Mouse (Mus musculus): ENCODE results near the gene 4921536K21Rik. TPM values are rescaled to one million over a fixed set of nuclear protein-coding genes. Genes with fewer than 3 reads are reported as not detected.
A peak's percentile ranks its signal among the peaks of the same experiment; 100 is the strongest.

4921536K21Rik gene
- polyA plus RNA-seq, 1 experiment from 2014 or later, result not detected

DNA sequence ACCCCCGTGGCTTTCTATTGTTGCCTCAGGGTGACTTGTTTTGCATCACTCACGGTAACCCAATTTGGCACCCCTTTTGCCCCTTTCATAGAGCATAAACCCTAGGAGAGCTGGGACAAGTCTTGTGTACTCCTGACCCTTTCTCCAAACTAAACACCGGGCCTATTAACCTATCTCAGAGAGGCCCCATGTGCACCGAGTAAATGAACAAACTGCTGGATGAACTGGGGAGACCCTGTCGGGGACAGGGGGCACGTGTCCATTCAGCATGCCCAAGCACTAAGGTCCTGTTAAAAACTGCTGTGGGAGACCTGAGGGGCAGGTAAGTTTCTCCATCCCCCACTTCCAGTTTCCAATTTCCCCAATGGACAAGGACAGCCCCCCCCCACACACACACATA is 36.0 kb upstream of the 4921536K21Rik start:
- WGBS, result 49% methylated on average over 6 of the region's 6 CpGs

DNA sequence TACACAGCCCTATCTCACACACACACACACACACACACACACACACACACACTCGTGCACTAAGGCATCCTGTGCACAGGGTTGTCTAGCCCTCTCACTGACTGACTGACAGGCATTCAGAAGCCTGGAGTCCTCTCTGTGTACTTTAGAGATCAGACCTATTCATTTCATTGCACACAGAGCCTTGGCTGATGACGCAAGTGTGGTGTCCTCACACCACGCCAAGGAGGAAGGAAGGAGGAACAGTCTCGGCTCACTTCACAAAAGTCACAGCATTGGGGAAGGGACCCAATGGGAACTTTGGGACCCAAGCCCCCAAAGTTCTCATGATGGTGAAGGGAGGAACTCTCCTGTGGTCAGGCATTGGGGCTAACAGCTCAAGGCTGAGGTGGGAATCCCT is 35.1 kb upstream of the 4921536K21Rik start:
- H3K9me3 ChIP-seq (ENCODE audit: control insufficient read depth, low read length), result no peaks in the 10 kb centered on the region
- no peak for ATAC-seq (ENCODE audit: insufficient number of reproducible peaks, insufficient read depth, low FRiP score, low read depth)
- H3K27me3 ChIP-seq (ENCODE audit: control insufficient read depth, insufficient read depth, low read length), result no peaks in the 10 kb centered on the region
- no peak overlapping the region for H3K27ac ChIP-seq (replicated peaks in 1 of 2; ENCODE audit: control insufficient read depth in 1 of 2, insufficient read depth in 1 of 2, low read depth in 2 of 2, low read length in 2 of 2)
- H3K36me3 ChIP-seq (ENCODE audit: control insufficient read depth, insufficient read depth, low read length), result peaks cover 23% of the 10 kb centered on the region
- H3K9ac ChIP-seq (ENCODE audit: low read length), result no peak overlapping the region
- H3K4me2 ChIP-seq (ENCODE audit: low read length), result no peak overlapping the region
- no peak overlapping the region for H3K4me3 ChIP-seq (ENCODE audit: control insufficient read depth in 1 of 2, insufficient read depth in 1 of 2, low read depth in 1 of 2, low read length in 2 of 2)
- 83% methylated on average over 4 of the region's 4 CpGs for WGBS
- H3K4me1 ChIP-seq (ENCODE audit: control insufficient read depth in 2 of 2, insufficient read depth in 2 of 2, low read length in 2 of 2), result peaks cover 6 to 14% of the 10 kb centered on the region in 2 experiments

More for the DNA sequence above, 36.0 kb upstream of the 4921536K21Rik start:
- Histone ChIP-seq H3K4me1 (ENCODE audit: control insufficient read depth in 2 of 2, insufficient read depth in 2 of 2, low read length in 2 of 2) (peaks cover 6 to 14% of the 10 kb centered on the region in 2 experiments), H3K27me3 (ENCODE audit: control insufficient read depth, insufficient read depth, low read length) (no peaks in the 10 kb centered on the region), H3K9me3 (ENCODE audit: control insufficient read depth, low read length) (no peaks in the 10 kb centered on the region), H3K9ac (ENCODE audit: low read length) (peak overlapping the region; percentile 74; the same call in 1 of the 2 replicates), H3K27ac (replicated peaks in 1 of 2; ENCODE audit: control insufficient read depth in 1 of 2, insufficient read depth in 1 of 2, low read depth in 2 of 2, low read length in 2 of 2) (no peak overlapping the region), H3K4me3 (ENCODE audit: control insufficient read depth in 1 of 2, insufficient read depth in 1 of 2, low read depth in 1 of 2, low read length in 2 of 2) (peak overlapping the region; percentile 49 to 58; a peak in 3 of 4 replicates), H3K36me3 (ENCODE audit: control insufficient read depth, insufficient read depth, low read length) (peaks cover 19% of the 10 kb centered on the region), H3K4me2 (ENCODE audit: low read length) (peak overlapping the region; percentile 78)
- no peak for ATAC-seq (ENCODE audit: insufficient number of reproducible peaks, insufficient read depth, low FRiP score, low read depth)

GRCm38 (mm10) chr11:3925916-3926315 is 31.0 kb upstream of the 4921536K21Rik start:
- H3K36me3 ChIP-seq (ENCODE audit: control insufficient read depth, insufficient read depth, low read length), result peaks cover 57% of the 10 kb centered on the region
- no peaks in the 10 kb centered on the region for H3K27me3 ChIP-seq (ENCODE audit: control insufficient read depth, insufficient read depth, low read length)
- H3K4me3 ChIP-seq (ENCODE audit: control insufficient read depth in 1 of 2, insufficient read depth in 1 of 2, low read depth in 1 of 2, low read length in 2 of 2), result no peak overlapping the region
- H3K27ac ChIP-seq (replicated peaks in 1 of 2; ENCODE audit: control insufficient read depth in 1 of 2, insufficient read depth in 1 of 2, low read depth in 2 of 2, low read length in 2 of 2), result no peak overlapping the region
- no peak overlapping the region for H3K4me2 ChIP-seq (ENCODE audit: low read length)
- ATAC-seq (ENCODE audit: insufficient number of reproducible peaks, insufficient read depth, low FRiP score, low read depth), result no peak
- peaks cover under 1 to 2% of the 10 kb centered on the region in 2 experiments; a peak in 1 of 4 replicates for H3K4me1 ChIP-seq (ENCODE audit: control insufficient read depth in 2 of 2, insufficient read depth in 2 of 2, low read length in 2 of 2)
- no peaks in the 10 kb centered on the region for H3K9me3 ChIP-seq (ENCODE audit: control insufficient read depth, low read length)
- WGBS, result 88% methylated on average over 10 of the region's 10 CpGs
- H3K9ac ChIP-seq (ENCODE audit: low read length), result no peak overlapping the region

GRCm38 (mm10) chr11:3922731-3923130 is 27.8 kb upstream of the 4921536K21Rik start:
- no peaks in the 10 kb centered on the region for H3K27me3 ChIP-seq (ENCODE audit: control insufficient read depth, insufficient read depth, low read length)
- H3K9ac ChIP-seq (ENCODE audit: low read length), result no peak overlapping the region
- H3K4me1 ChIP-seq (ENCODE audit: control insufficient read depth in 2 of 2, insufficient read depth in 2 of 2, low read length in 2 of 2), result no peaks in the 10 kb centered on the region
- H3K4me2 ChIP-seq (ENCODE audit: low read length), result no peak overlapping the region
- no peaks in the 10 kb centered on the region for H3K9me3 ChIP-seq (ENCODE audit: control insufficient read depth, low read length)
- no peak overlapping the region for H3K27ac ChIP-seq (replicated peaks in 1 of 2; ENCODE audit: control insufficient read depth in 1 of 2, insufficient read depth in 1 of 2, low read depth in 2 of 2, low read length in 2 of 2)
- H3K36me3 ChIP-seq (ENCODE audit: control insufficient read depth, insufficient read depth, low read length), result peaks cover 63% of the 10 kb centered on the region
- WGBS, result 94% methylated on average over 6 of the region's 6 CpGs
- no peak for ATAC-seq (ENCODE audit: insufficient number of reproducible peaks, insufficient read depth, low FRiP score, low read depth)
- H3K4me3 ChIP-seq (ENCODE audit: control insufficient read depth in 1 of 2, insufficient read depth in 1 of 2, low read depth in 1 of 2, low read length in 2 of 2), result no peak overlapping the region

DNA sequence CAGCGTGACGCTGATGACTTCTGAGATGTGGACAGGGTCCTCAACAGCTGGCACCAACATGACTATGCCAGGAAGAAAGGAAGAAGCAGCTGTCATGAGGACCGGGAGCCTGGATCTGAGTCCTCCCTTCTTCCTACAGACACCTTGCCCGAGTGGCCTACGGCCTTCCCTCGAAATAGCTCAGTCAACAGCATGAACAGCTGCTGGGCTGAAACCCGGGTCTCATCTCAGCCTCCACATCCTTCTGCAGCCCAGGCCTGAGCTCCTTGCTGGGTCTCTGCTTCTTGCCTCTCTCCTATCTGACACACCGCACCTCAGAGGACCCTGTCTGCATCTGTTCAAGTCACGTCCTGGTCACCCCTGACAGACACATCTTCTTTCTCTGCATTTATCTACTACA is 27.2 kb upstream of the 4921536K21Rik start:
- Histone ChIP-seq H3K4me2 (ENCODE audit: low read length) (no peak overlapping the region), H3K27ac (replicated peaks in 1 of 2; ENCODE audit: control insufficient read depth in 1 of 2, insufficient read depth in 1 of 2, low read depth in 2 of 2, low read length in 2 of 2) (no peak overlapping the region), H3K4me1 (ENCODE audit: control insufficient read depth in 2 of 2, insufficient read depth in 2 of 2, low read length in 2 of 2) (no peaks in the 10 kb centered on the region), H3K9me3 (ENCODE audit: control insufficient read depth, low read length) (no peaks in the 10 kb centered on the region), H3K36me3 (ENCODE audit: control insufficient read depth, insufficient read depth, low read length) (peaks cover 64% of the 10 kb centered on the region), H3K9ac (ENCODE audit: low read length) (no peak overlapping the region), H3K4me3 (ENCODE audit: control insufficient read depth in 1 of 2, insufficient read depth in 1 of 2, low read depth in 1 of 2, low read length in 2 of 2) (no peak overlapping the region), H3K27me3 (ENCODE audit: control insufficient read depth, insufficient read depth, low read length) (no peaks in the 10 kb centered on the region)
- 87% methylated on average over 9 of the region's 9 CpGs for WGBS
- no peak for ATAC-seq (ENCODE audit: insufficient number of reproducible peaks, insufficient read depth, low FRiP score, low read depth)

DNA sequence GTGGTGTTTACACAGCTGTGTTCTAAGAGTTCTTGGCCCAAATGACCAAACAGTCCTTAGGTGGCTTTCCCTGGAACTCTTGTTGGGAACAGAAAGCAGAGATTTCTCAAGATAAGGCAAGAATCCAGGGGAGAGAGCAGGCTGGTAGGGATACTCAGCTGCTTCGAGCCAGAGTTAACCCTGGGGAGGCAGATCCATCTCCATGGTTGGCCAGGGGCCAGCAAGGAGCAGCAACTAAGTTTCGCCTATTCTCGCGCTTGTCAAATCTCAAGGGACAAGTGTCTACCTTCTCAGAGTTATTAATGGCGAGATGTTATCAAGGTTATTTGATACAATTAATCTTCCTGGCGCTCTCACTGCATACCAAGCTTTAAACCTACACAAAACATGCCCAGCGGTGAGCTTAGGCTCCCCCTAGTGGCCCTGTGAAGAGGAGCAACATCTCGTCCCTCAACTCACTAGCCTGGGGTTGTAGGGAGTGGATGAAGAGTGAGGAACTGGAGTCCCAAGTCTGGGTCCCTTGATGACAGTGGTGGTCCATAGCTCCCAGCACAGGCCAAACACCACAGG is 26.5 kb upstream of the 4921536K21Rik start:
- WGBS, result 22% methylated on average over 8 of the region's 8 CpGs
- no peaks in the 10 kb centered on the region for H3K27me3 ChIP-seq (ENCODE audit: control insufficient read depth, insufficient read depth, low read length)
- H3K9me3 ChIP-seq (ENCODE audit: control insufficient read depth, low read length), result no peaks in the 10 kb centered on the region
- H3K4me1 ChIP-seq (ENCODE audit: control insufficient read depth in 2 of 2, insufficient read depth in 2 of 2, low read length in 2 of 2), result no peaks in the 10 kb centered on the region
- no peak overlapping the region for H3K27ac ChIP-seq (replicated peaks in 1 of 2; ENCODE audit: control insufficient read depth in 1 of 2, insufficient read depth in 1 of 2, low read depth in 2 of 2, low read length in 2 of 2)
- no peak for ATAC-seq (ENCODE audit: insufficient number of reproducible peaks, insufficient read depth, low FRiP score, low read depth)
- no peak overlapping the region for H3K9ac ChIP-seq (ENCODE audit: low read length)
- no peak overlapping the region for H3K4me3 ChIP-seq (ENCODE audit: control insufficient read depth in 1 of 2, insufficient read depth in 1 of 2, low read depth in 1 of 2, low read length in 2 of 2)
- peaks cover 61% of the 10 kb centered on the region for H3K36me3 ChIP-seq (ENCODE audit: control insufficient read depth, insufficient read depth, low read length)
- no peak overlapping the region for H3K4me2 ChIP-seq (ENCODE audit: low read length)

DNA sequence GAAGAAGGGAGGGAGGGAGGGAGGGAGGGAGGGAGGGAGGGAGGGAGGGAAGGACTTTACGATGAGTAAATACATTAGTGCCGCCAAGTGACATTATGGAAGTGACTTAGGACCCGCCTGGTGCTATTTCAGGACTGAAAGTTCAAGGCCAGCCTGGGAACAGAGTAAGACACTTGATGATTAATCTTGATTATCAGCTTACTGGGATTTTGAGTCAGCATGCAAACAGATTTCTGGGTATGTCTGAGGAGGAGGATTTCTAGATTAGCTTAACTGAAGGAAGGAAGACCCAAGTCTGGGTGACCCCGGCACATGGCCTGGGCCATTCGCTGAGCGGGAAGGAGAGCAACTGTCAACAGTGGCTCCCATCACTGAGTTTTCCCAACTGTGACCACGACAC is 25.6 kb upstream of the 4921536K21Rik start:
- H3K27me3 ChIP-seq (ENCODE audit: control insufficient read depth, insufficient read depth, low read length), result no peaks in the 10 kb centered on the region
- ATAC-seq (ENCODE audit: insufficient number of reproducible peaks, insufficient read depth, low FRiP score, low read depth), result no peak
- no peak overlapping the region for H3K9ac ChIP-seq (ENCODE audit: low read length)
- WGBS, result 83% methylated on average over 7 of the region's 7 CpGs
- H3K9me3 ChIP-seq (ENCODE audit: control insufficient read depth, low read length), result no peaks in the 10 kb centered on the region
- H3K36me3 ChIP-seq (ENCODE audit: control insufficient read depth, insufficient read depth, low read length), result peaks cover 55% of the 10 kb centered on the region
- no peak overlapping the region for H3K27ac ChIP-seq (replicated peaks in 1 of 2; ENCODE audit: control insufficient read depth in 1 of 2, insufficient read depth in 1 of 2, low read depth in 2 of 2, low read length in 2 of 2)
- H3K4me2 ChIP-seq (ENCODE audit: low read length), result no peak overlapping the region
- no peak overlapping the region for H3K4me3 ChIP-seq (ENCODE audit: control insufficient read depth in 1 of 2, insufficient read depth in 1 of 2, low read depth in 1 of 2, low read length in 2 of 2)
- H3K4me1 ChIP-seq (ENCODE audit: control insufficient read depth in 2 of 2, insufficient read depth in 2 of 2, low read length in 2 of 2), result peaks cover 0 to 7% of the 10 kb centered on the region in 2 experiments; a peak in 1 of 4 replicates

DNA sequence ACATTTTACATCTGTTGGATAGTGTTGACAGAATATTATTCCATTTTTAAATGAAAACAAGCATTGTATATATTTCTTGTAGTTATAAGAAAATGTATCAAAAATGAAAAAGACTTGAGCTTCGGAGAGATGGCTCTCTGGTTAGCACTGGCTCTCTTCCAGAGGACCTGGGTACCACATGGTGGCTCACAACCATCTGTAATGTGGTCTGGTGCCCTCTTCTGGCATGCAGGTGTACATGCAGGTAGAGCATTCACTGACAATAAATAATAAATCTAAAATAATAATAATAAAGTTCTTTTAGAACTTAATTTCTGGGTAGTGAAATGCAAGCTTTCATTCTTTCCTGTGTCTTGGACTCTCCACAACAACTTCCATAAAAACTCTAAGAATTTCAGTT is 23.8 kb upstream of the 4921536K21Rik start:
- no peaks in the 10 kb centered on the region for H3K27me3 ChIP-seq (ENCODE audit: control insufficient read depth, insufficient read depth, low read length)
- H3K9me3 ChIP-seq (ENCODE audit: control insufficient read depth, low read length), result no peaks in the 10 kb centered on the region
- H3K27ac ChIP-seq (replicated peaks in 1 of 2; ENCODE audit: control insufficient read depth in 1 of 2, insufficient read depth in 1 of 2, low read depth in 2 of 2, low read length in 2 of 2), result no peak overlapping the region
- H3K4me1 ChIP-seq (ENCODE audit: control insufficient read depth in 2 of 2, insufficient read depth in 2 of 2, low read length in 2 of 2), result peaks cover 0 to 9% of the 10 kb centered on the region in 2 experiments; a peak in 1 of 4 replicates
- no peak overlapping the region for H3K9ac ChIP-seq (ENCODE audit: low read length)
- no peak overlapping the region for H3K4me3 ChIP-seq (ENCODE audit: control insufficient read depth in 1 of 2, insufficient read depth in 1 of 2, low read depth in 1 of 2, low read length in 2 of 2)
- no peak overlapping the region for H3K4me2 ChIP-seq (ENCODE audit: low read length)
- 58% methylated on average over 1 of the region's 1 CpGs for WGBS
- H3K36me3 ChIP-seq (ENCODE audit: control insufficient read depth, insufficient read depth, low read length), result peaks cover 41% of the 10 kb centered on the region
- no peak for ATAC-seq (ENCODE audit: insufficient number of reproducible peaks, insufficient read depth, low FRiP score, low read depth)

Measured in heart, embryonic 14.5 days (tissue).